Mouse (Mus musculus) myocyte (in vitro differentiated cells): ENCODE data around the gene Larp1.

Source experiments
- E2F4 ChIP-seq: IDR thresholded peaks from one replicate; pipeline ENCODE4 v1.6.1; 2011; ENCODE audit warnings: mild to moderate bottlenecking, control low read depth, moderate library complexity; ENCODE audit not compliant: insufficient read depth
- MAX ChIP-seq: IDR thresholded peaks from one replicate; pipeline ENCODE4 v1.6.1; 2011; ENCODE audit warnings: low read depth, mild to moderate bottlenecking, control low read depth
- MYOG ChIP-seq, 3 experiments: IDR thresholded peaks; one replicate each; pipeline ENCODE4 v1.6.1; 2011; ENCODE audit warnings: control low read depth in 2 of 3, low read depth in 2 of 3, mild to moderate bottlenecking in 2 of 3; ENCODE audit not compliant: insufficient read length in 2 of 3, control insufficient read depth in 1 of 3, insufficient read depth in 1 of 3
- POLR2A ChIP-seq: IDR thresholded peaks from one replicate; pipeline ENCODE4 v1.6.1; 2011; ENCODE audit warnings: low read depth, mild to moderate bottlenecking, control low read depth, moderate library complexity; ENCODE audit not compliant: insufficient read length
- TCF3 ChIP-seq: IDR thresholded peaks from one replicate; pipeline ENCODE4 v1.6.1; 2011; ENCODE audit warnings: low read depth, control low read depth; ENCODE audit not compliant: insufficient read length
- USF1 ChIP-seq: IDR thresholded peaks from one replicate; pipeline ENCODE4 v1.6.1; 2011; ENCODE audit warnings: low read depth, mild to moderate bottlenecking, control low read depth, moderate library complexity

- TF ChIP-seq USF1: no peak
- TF ChIP-seq MYOG (IDR thresholded peaks at IDR 0.05; ENCODE audit: control insufficient read depth in 1 of 3, insufficient read depth in 1 of 3, insufficient read length in 2 of 3, low read depth in 2 of 3): no peak
- TF ChIP-seq TCF3: no peak
- TF ChIP-seq POLR2A: no peak
- TF ChIP-seq E2F4: no peak
- no peak for TF ChIP-seq MAX
Measured at GRCm38 (mm10) chr11:58017422-58017821, 8.6 kb downstream of the Larp1 start.
